Mouse (Mus musculus): ENCODE results near the gene Spi1. TPM values are rescaled to one million over a fixed set of nuclear protein-coding genes. Genes with fewer than 3 reads are reported as not detected.

Spi1 gene
- polyA plus RNA-seq, 1 experiment from 2014 or later = 4.5 TPM

- WGBS = 76% methylated on average over 8 of the region's 8 CpGs
- Histone ChIP-seq H3K4me2 (no peak overlapping the region), H3K9ac (ENCODE audit: low read length) (no peak overlapping the region), H3K27me3 (ENCODE audit: control insufficient read depth, insufficient read depth, low read length) (no peaks in the 10 kb centered on the region), H3K4me3 (ENCODE audit: low read depth, low read length) (no peak overlapping the region), H3K4me1 (ENCODE audit: control insufficient read depth, insufficient read depth, low read length) (no peaks in the 10 kb centered on the region), H3K27ac (ENCODE audit: low read depth, low read length) (no peak overlapping the region), H3K9me3 (ENCODE audit: control insufficient read depth, low read length) (no peaks in the 10 kb centered on the region), H3K36me3 (ENCODE audit: control insufficient read depth, insufficient read depth, low read length) (peaks cover 8% of the 10 kb centered on the region)
- DNase-seq (ENCODE audit: low spot score, missing footprints) = peak; percentile 69
- ATAC-seq (ENCODE audit: low FRiP score) = no peak
Observed at GRCm38 (mm10) chr2:91139764-91140163, 57.6 kb downstream of the Spi1 start.

GRCm38 (mm10) chr2:91142920-91143319 lies 60.7 kb downstream of the Spi1 start:
- H3K27me3 ChIP-seq (ENCODE audit: control insufficient read depth, insufficient read depth, low read length) = no peaks in the 10 kb centered on the region
- no peaks in the 10 kb centered on the region for H3K4me1 ChIP-seq (ENCODE audit: control insufficient read depth, insufficient read depth, low read length)
- no peaks in the 10 kb centered on the region for H3K9me3 ChIP-seq (ENCODE audit: control insufficient read depth, low read length)
- peaks cover 6% of the 10 kb centered on the region for H3K36me3 ChIP-seq (ENCODE audit: control insufficient read depth, insufficient read depth, low read length)
- H3K9ac ChIP-seq (ENCODE audit: low read length) = no peak overlapping the region
- no peak overlapping the region for H3K4me3 ChIP-seq (ENCODE audit: low read depth, low read length)
- no peak for ATAC-seq (ENCODE audit: low FRiP score)
- H3K4me2 ChIP-seq = no peak overlapping the region
- H3K27ac ChIP-seq (ENCODE audit: low read depth, low read length) = no peak overlapping the region
- DNase-seq (ENCODE audit: low spot score, missing footprints) = no peak
- over 99% methylated on average over 6 of the region's 6 CpGs for WGBS

- Histone ChIP-seq H3K9me3 (ENCODE audit: control insufficient read depth, low read length) (no peaks in the 10 kb centered on the region), H3K27ac (ENCODE audit: low read depth, low read length) (no peak overlapping the region), H3K27me3 (ENCODE audit: control insufficient read depth, insufficient read depth, low read length) (no peaks in the 10 kb centered on the region), H3K9ac (ENCODE audit: low read length) (no peak overlapping the region), H3K4me3 (ENCODE audit: low read depth, low read length) (no peak overlapping the region), H3K36me3 (ENCODE audit: control insufficient read depth, insufficient read depth, low read length) (peaks cover 4% of the 10 kb centered on the region), H3K4me2 (no peak overlapping the region), H3K4me1 (ENCODE audit: control insufficient read depth, insufficient read depth, low read length) (no peaks in the 10 kb centered on the region)
- DNase-seq (ENCODE audit: low spot score, missing footprints) (peak; percentile 59), ATAC-seq (ENCODE audit: low FRiP score) (no peak)
- whole genome bisulfite sequencing = 94% methylated on average over 11 of the region's 11 CpGs
Observed at GRCm38 (mm10) chr2:91143401-91143800, 61.2 kb downstream of the Spi1 start.

GRCm38 (mm10) chr2:91148101-91148500 lies 65.9 kb downstream of the Spi1 start:
- Histone ChIP-seq H3K36me3 (ENCODE audit: control insufficient read depth, insufficient read depth, low read length) (no peaks in the 10 kb centered on the region; the same call in 1 of the 2 replicates), H3K27me3 (ENCODE audit: control insufficient read depth, insufficient read depth, low read length) (no peaks in the 10 kb centered on the region), H3K9me3 (ENCODE audit: control insufficient read depth, low read length) (no peaks in the 10 kb centered on the region), H3K9ac (ENCODE audit: low read length) (no peak overlapping the region), H3K27ac (ENCODE audit: low read depth, low read length) (no peak overlapping the region), H3K4me1 (ENCODE audit: control insufficient read depth, insufficient read depth, low read length) (no peaks in the 10 kb centered on the region), H3K4me3 (ENCODE audit: low read depth, low read length) (no peak overlapping the region), H3K4me2 (no peak overlapping the region)
- no peak for DNase-seq (ENCODE audit: low spot score, missing footprints)
- no peak for ATAC-seq (ENCODE audit: low FRiP score)

- H3K4me2 ChIP-seq = no peak overlapping the region
- H3K9ac ChIP-seq (ENCODE audit: low read length) = no peak overlapping the region
- no peaks in the 10 kb centered on the region for H3K4me1 ChIP-seq (ENCODE audit: control insufficient read depth, insufficient read depth, low read length)
- ATAC-seq (ENCODE audit: low FRiP score) (no peak), DNase-seq (ENCODE audit: low spot score, missing footprints) (no peak)
- H3K27ac ChIP-seq (ENCODE audit: low read depth, low read length) = no peak overlapping the region
- H3K9me3 ChIP-seq (ENCODE audit: control insufficient read depth, low read length) = no peaks in the 10 kb centered on the region
- H3K27me3 ChIP-seq (ENCODE audit: control insufficient read depth, insufficient read depth, low read length) = no peaks in the 10 kb centered on the region
- whole genome bisulfite sequencing = 88% methylated on average over 1 of the region's 1 CpGs
- H3K36me3 ChIP-seq (ENCODE audit: control insufficient read depth, insufficient read depth, low read length) = no peaks in the 10 kb centered on the region; the same call in 1 of the 2 replicates
- no peak overlapping the region for H3K4me3 ChIP-seq (ENCODE audit: low read depth, low read length)
Observed at GRCm38 (mm10) chr2:91151331-91151730, 69.1 kb downstream of the Spi1 start.

GRCm38 (mm10) chr2:91152885-91153377 lies 70.7 kb downstream of the Spi1 start:
- Histone ChIP-seq H3K27me3 (ENCODE audit: control insufficient read depth, insufficient read depth, low read length) (no peaks in the 10 kb centered on the region), H3K4me1 (ENCODE audit: control insufficient read depth, insufficient read depth, low read length) (no peaks in the 10 kb centered on the region), H3K36me3 (ENCODE audit: control insufficient read depth, insufficient read depth, low read length) (no peaks in the 10 kb centered on the region; the same call in 1 of the 2 replicates), H3K4me2 (no peak overlapping the region), H3K4me3 (ENCODE audit: low read depth, low read length) (no peak overlapping the region), H3K9ac (ENCODE audit: low read length) (no peak overlapping the region), H3K9me3 (ENCODE audit: control insufficient read depth, low read length) (no peaks in the 10 kb centered on the region), H3K27ac (ENCODE audit: low read depth, low read length) (no peak overlapping the region)
- DNase-seq (ENCODE audit: low spot score, missing footprints) (no peak), ATAC-seq (ENCODE audit: low FRiP score) (no peak)
- 86% methylated on average over 3 of the region's 3 CpGs for WGBS

GRCm38 (mm10) chr2:91154091-91154490 lies 71.9 kb downstream of the Spi1 start:
- Histone ChIP-seq H3K27me3 (ENCODE audit: control insufficient read depth, insufficient read depth, low read length) (no peaks in the 10 kb centered on the region), H3K9me3 (ENCODE audit: control insufficient read depth, low read length) (no peaks in the 10 kb centered on the region), H3K4me3 (ENCODE audit: low read depth, low read length) (no peak overlapping the region), H3K4me1 (ENCODE audit: control insufficient read depth, insufficient read depth, low read length) (no peaks in the 10 kb centered on the region), H3K4me2 (no peak overlapping the region), H3K9ac (ENCODE audit: low read length) (no peak overlapping the region), H3K27ac (ENCODE audit: low read depth, low read length) (no peak overlapping the region), H3K36me3 (ENCODE audit: control insufficient read depth, insufficient read depth, low read length) (no peaks in the 10 kb centered on the region; the same call in 1 of the 2 replicates)
- WGBS = 97% methylated on average over 3 of the region's 3 CpGs
- DNase-seq (ENCODE audit: low spot score, missing footprints) (no peak), ATAC-seq (ENCODE audit: low FRiP score) (no peak)

GRCm38 (mm10) chr2:91157002-91157752 lies 75.0 kb downstream of the Spi1 start:
- Histone ChIP-seq H3K9ac (ENCODE audit: low read length) (no peak overlapping the region), H3K27ac (ENCODE audit: low read depth, low read length) (no peak overlapping the region), H3K9me3 (ENCODE audit: control insufficient read depth, low read length) (no peaks in the 10 kb centered on the region), H3K36me3 (ENCODE audit: control insufficient read depth, insufficient read depth, low read length) (no peaks in the 10 kb centered on the region), H3K4me1 (ENCODE audit: control insufficient read depth, insufficient read depth, low read length) (no peaks in the 10 kb centered on the region), H3K27me3 (ENCODE audit: control insufficient read depth, insufficient read depth, low read length) (no peaks in the 10 kb centered on the region), H3K4me3 (ENCODE audit: low read depth, low read length) (no peak overlapping the region), H3K4me2 (no peak overlapping the region)
- WGBS = 17% methylated on average over 6 of the region's 6 CpGs
- DNase-seq (ENCODE audit: low spot score, missing footprints) = no peak
- ATAC-seq (ENCODE audit: low FRiP score) = no peak

GRCm38 (mm10) chr2:91160591-91160990 lies 78.4 kb downstream of the Spi1 start:
- H3K4me1 ChIP-seq (ENCODE audit: control insufficient read depth, insufficient read depth, low read length) = no peaks in the 10 kb centered on the region
- H3K27ac ChIP-seq (ENCODE audit: low read depth, low read length) = no peak overlapping the region
- WGBS = 90% methylated on average over 6 of the region's 6 CpGs
- no peak overlapping the region for H3K9ac ChIP-seq (ENCODE audit: low read length)
- DNase-seq (ENCODE audit: low spot score, missing footprints) = no peak
- H3K4me2 ChIP-seq = no peak overlapping the region
- H3K36me3 ChIP-seq (ENCODE audit: control insufficient read depth, insufficient read depth, low read length) = peaks cover 4% of the 10 kb centered on the region; the same call in 1 of the 2 replicates
- H3K27me3 ChIP-seq (ENCODE audit: control insufficient read depth, insufficient read depth, low read length) = no peaks in the 10 kb centered on the region
- H3K9me3 ChIP-seq (ENCODE audit: control insufficient read depth, low read length) = no peaks in the 10 kb centered on the region
- no peak overlapping the region for H3K4me3 ChIP-seq (ENCODE audit: low read depth, low read length)
- no peak for ATAC-seq (ENCODE audit: low FRiP score)
